Mouse (Mus musculus): Measurements from ENCODE around the gene Zfp119a. TPM values are rescaled to one million over a fixed set of nuclear protein-coding genes. Genes with fewer than 3 reads are reported as not detected.

The Zfp119a gene
- polyA plus RNA-seq, 1 experiment from 2014 or later = 7.5 TPM

Other genes starting within 250 kb of the Zfp119a start
- gene Pot1b, start 166.3 kb downstream of the Zfp119a start, polyA plus RNA-seq (2015; fragmentation: Nextera tagmentation; extraction: Ambion mirVana) = 6.6 and 7.0 TPM in 2 replicates
- 0.95 and 1.0 TPM in 2 replicates for gene Adgre4, start 128.9 kb downstream of the Zfp119a start, polyA plus RNA-seq (2015; fragmentation: Nextera tagmentation; extraction: Ambion mirVana)
- 9.0 and 11.0 TPM in 2 replicates for gene Zfp959, start 13.2 kb upstream of the Zfp119a start, polyA plus RNA-seq (2015; fragmentation: Nextera tagmentation; extraction: Ambion mirVana)
- gene Zfp119b, start 70.6 kb upstream of the Zfp119a start, polyA plus RNA-seq (2015; fragmentation: Nextera tagmentation; extraction: Ambion mirVana) = 3.5 and 4.4 TPM in 2 replicates
- 2.8 and 3.2 TPM in 2 replicates for gene Ebi3, start 73.7 kb upstream of the Zfp119a start, polyA plus RNA-seq (2015; fragmentation: Nextera tagmentation; extraction: Ambion mirVana)
- 21.0 and 21.4 TPM in 2 replicates for gene Yju2, start 80.2 kb upstream of the Zfp119a start, polyA plus RNA-seq (2015; fragmentation: Nextera tagmentation; extraction: Ambion mirVana)
- 9.0 and 9.4 TPM in 2 replicates for gene Shd, start 91.5 kb upstream of the Zfp119a start, polyA plus RNA-seq (2015; fragmentation: Nextera tagmentation; extraction: Ambion mirVana)
- 8.9 and 11.5 TPM in 2 replicates for gene Fsd1, start 107.6 kb upstream of the Zfp119a start, polyA plus RNA-seq (2015; fragmentation: Nextera tagmentation; extraction: Ambion mirVana)
- gene Stap2, start 126.7 kb upstream of the Zfp119a start, polyA plus RNA-seq (2015; fragmentation: Nextera tagmentation; extraction: Ambion mirVana) = 40.3 and 45.8 TPM in 2 replicates
- 86.3 and 95.3 TPM in 2 replicates for gene Mpnd, start 126.8 kb upstream of the Zfp119a start, polyA plus RNA-seq (2015; fragmentation: Nextera tagmentation; extraction: Ambion mirVana)
- gene Sh3gl1, start 157.7 kb upstream of the Zfp119a start, polyA plus RNA-seq (2015; fragmentation: Nextera tagmentation; extraction: Ambion mirVana) = 124 TPM in 2 replicates
- gene Chaf1a, start 161.5 kb upstream of the Zfp119a start, polyA plus RNA-seq (2015; fragmentation: Nextera tagmentation; extraction: Ambion mirVana) = 21.4 and 22.4 TPM in 2 replicates
- 29.9 and 35.1 TPM in 2 replicates for gene Ubxn6, start 196.1 kb upstream of the Zfp119a start, polyA plus RNA-seq (2015; fragmentation: Nextera tagmentation; extraction: Ambion mirVana)
- gene Hdgfl2, start 200.7 kb upstream of the Zfp119a start, polyA plus RNA-seq (2015; fragmentation: Nextera tagmentation; extraction: Ambion mirVana) = 85.7 and 86.9 TPM in 2 replicates
- gene Plin4, start 230.9 kb upstream of the Zfp119a start, polyA plus RNA-seq (2015; fragmentation: Nextera tagmentation; extraction: Ambion mirVana) = 0.03 and 0.14 TPM in 2 replicates
- 0.52 and 0.85 TPM in 2 replicates for gene Plin5, start 238.7 kb upstream of the Zfp119a start, polyA plus RNA-seq (2015; fragmentation: Nextera tagmentation; extraction: Ambion mirVana)
- 0.15 and 0.33 TPM in 2 replicates for gene Lrg1, start 243.1 kb upstream of the Zfp119a start, polyA plus RNA-seq (2015; fragmentation: Nextera tagmentation; extraction: Ambion mirVana)

Measured in intestine, embryonic 15.5 days (tissue).